Mouse (Mus musculus) liver, embryonic 13.5 days (tissue): ENCODE measurements around the gene Erc2. TPM values are rescaled to one million over a fixed set of nuclear protein-coding genes. Genes with fewer than 3 reads are reported as not detected.

ENCODE experiments used
- ATAC-seq: fragments of 200-750 bp; cut with Nextera tagmentation; 2 replicates; pipeline ENCODE4 v1.8.0; 2017; ENCODE audit warnings: low read depth, mild to moderate bottlenecking, moderate number of reproducible peaks, moderate library complexity
- DNase-seq: peaks from one replicate; pipeline ENCODE4 v3.0.0; 2022
- H3K27ac ChIP-seq: fragments of 300-500 bp; sonication (generic); 2 replicates; pipeline ENCODE4 v1.5.1; 2015; ENCODE audit warnings: moderate library complexity, mild to moderate bottlenecking, inconsistent platforms
- H3K27me3 ChIP-seq: fragments of 300-500 bp; sonication (generic); 2 replicates; pipeline ENCODE4 v1.6.1; 2015; ENCODE audit warnings: mild to moderate bottlenecking, inconsistent platforms
- H3K36me3 ChIP-seq: fragments of 300-500 bp; sonication (generic); 2 replicates; pipeline ENCODE4 v1.6.1; 2015; ENCODE audit warnings: mild to moderate bottlenecking, inconsistent platforms
- H3K4me1 ChIP-seq: fragments of 300-500 bp; sonication (generic); replicated peaks from 2 replicates; pipeline ENCODE4 v1.6.1; 2015; ENCODE audit warnings: inconsistent platforms
- H3K4me2 ChIP-seq: fragments of 300-500 bp; sonication (generic); 2 replicates; pipeline ENCODE4 v1.6.1; 2015; ENCODE audit warnings: inconsistent platforms, mild to moderate bottlenecking, moderate library complexity
- H3K4me3 ChIP-seq: fragments of 300-500 bp; sonication (generic); replicated peaks from 2 replicates; pipeline ENCODE4 v1.5.1; 2015; ENCODE audit warnings: mild to moderate bottlenecking, inconsistent platforms
- H3K9ac ChIP-seq: fragments of 300-500 bp; sonication (generic); 2 replicates; pipeline ENCODE4 v1.6.1; 2015; ENCODE audit warnings: mild to moderate bottlenecking, inconsistent platforms
- H3K9me3 ChIP-seq: fragments of 300-500 bp; sonication (generic); replicated peaks from 2 replicates; pipeline ENCODE4 v1.6.1; 2016; ENCODE audit warnings: inconsistent platforms
- WGBS: fragments of 180-500 bp; shearing (Covaris S2); methylation state at CpG from one replicate; pipeline ENCODE4 v1.1.7; 2015; ENCODE audit not compliant: insufficient replicate concordance; 5-methylcytosine and 5-hydroxymethylcytosine counted together
- polyA plus RNA-seq: library from polyadenylated mRNA; unstranded; fragments of >200 nt; fragmentation: Nextera tagmentation; extraction: Ambion mirVana; gene quantifications from 2 replicates; pipeline ENCODE4 v1.2.1, GENCODE M21; 2015

Gene Erc2
- polyA plus RNA-seq, 1 experiment from 2014 or later, result 0.82 TPM

DNA sequence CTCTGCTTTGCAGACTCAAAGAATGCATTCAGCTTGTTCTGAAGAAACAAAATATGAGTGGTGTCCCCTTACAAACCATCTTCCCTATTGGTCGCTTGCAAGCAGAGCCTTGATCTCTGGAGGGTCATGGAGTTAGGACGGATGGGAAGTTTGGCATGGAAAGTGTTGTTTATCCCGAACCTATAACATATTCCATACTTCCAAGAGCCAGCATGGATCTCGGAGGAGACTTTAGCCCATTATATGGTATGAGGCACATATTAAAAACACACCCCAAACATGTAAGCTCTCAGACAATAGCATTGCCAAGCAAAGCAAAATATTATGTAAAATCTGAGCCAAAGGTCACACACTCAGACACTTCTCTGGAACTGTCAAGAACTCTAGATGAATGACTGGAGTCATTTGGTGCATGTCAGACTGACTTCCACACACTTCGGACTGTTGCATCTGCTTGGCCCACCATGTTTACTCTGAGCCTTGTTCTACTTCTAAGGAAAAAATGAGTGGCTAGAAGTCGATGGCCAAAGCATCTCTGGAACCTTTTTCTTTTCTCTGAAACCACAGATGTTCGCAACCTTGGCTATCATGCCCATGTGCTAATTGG lies 809.6 kb downstream of the Erc2 start:
- 55% methylated on average over 7 of the region's 7 CpGs for WGBS
- DNase-seq (no peak), ATAC-seq (no peak)
- H3K36me3 ChIP-seq, result no peaks in the 10 kb centered on the region
- H3K27ac ChIP-seq, result no peak overlapping the region
- no peak overlapping the region for H3K4me3 ChIP-seq
- H3K27me3 ChIP-seq, result no peaks in the 10 kb centered on the region
- no peaks in the 10 kb centered on the region for H3K9me3 ChIP-seq
- H3K9ac ChIP-seq, result no peak overlapping the region
- H3K4me1 ChIP-seq, result no peaks in the 10 kb centered on the region
- H3K4me2 ChIP-seq, result no peak overlapping the region

DNA sequence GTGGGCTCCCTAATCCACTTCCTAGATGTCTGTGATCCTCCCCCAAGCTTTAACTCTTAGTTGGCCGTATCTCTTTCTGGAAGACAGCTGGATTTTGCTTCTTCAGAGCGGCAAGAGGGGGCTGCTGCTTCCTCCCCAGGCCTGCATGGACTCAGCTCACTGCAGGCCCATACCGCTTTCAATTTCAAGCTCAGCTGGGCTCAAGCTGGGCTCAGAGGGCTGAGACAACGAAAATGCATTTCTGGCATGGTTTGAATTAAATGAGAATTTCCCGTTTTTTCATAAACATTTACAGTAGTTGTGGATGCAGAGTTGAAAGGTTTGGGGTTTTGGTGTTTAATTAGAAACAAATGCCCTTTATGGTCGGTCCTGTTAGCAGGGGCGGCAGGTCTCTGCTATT lies 812.8 kb downstream of the Erc2 start:
- 61% methylated on average over 7 of the region's 7 CpGs for WGBS
- DNase-seq, result no peak
- no peaks in the 10 kb centered on the region for H3K27me3 ChIP-seq
- no peak for ATAC-seq
- H3K4me1 ChIP-seq, result no peaks in the 10 kb centered on the region
- no peak overlapping the region for H3K27ac ChIP-seq
- no peak overlapping the region for H3K4me3 ChIP-seq
- H3K4me2 ChIP-seq, result no peak overlapping the region
- H3K9ac ChIP-seq, result no peak overlapping the region
- no peaks in the 10 kb centered on the region for H3K9me3 ChIP-seq
- no peaks in the 10 kb centered on the region for H3K36me3 ChIP-seq

DNA sequence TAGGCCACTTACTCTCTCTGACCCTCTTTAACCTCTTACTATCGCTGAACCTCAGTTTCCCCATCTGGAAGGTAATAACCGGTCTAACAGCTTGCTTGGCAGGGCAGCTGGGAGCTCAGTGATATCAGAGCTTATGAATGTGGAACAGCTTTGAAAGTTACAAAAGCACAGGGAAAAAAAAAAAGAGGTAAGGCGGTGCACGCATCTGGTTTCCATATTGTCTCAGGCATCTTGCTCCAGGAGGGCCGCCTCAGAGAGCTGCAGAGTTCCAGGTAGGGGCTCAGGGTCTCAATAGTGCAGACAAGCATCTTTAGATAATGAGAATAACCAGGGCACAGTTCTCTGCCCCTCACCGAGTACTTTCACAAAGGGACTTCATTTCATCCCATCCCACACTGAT lies 816.9 kb downstream of the Erc2 start:
- no peak overlapping the region for H3K9ac ChIP-seq
- no peaks in the 10 kb centered on the region for H3K4me1 ChIP-seq
- ATAC-seq (no peak), DNase-seq (no peak)
- H3K4me3 ChIP-seq, result no peak overlapping the region
- no peaks in the 10 kb centered on the region for H3K36me3 ChIP-seq
- 71% methylated on average over 6 of the region's 6 CpGs for WGBS
- no peaks in the 10 kb centered on the region for H3K27me3 ChIP-seq
- no peaks in the 10 kb centered on the region for H3K9me3 ChIP-seq
- H3K4me2 ChIP-seq, result no peak overlapping the region
- no peak overlapping the region for H3K27ac ChIP-seq

DNA sequence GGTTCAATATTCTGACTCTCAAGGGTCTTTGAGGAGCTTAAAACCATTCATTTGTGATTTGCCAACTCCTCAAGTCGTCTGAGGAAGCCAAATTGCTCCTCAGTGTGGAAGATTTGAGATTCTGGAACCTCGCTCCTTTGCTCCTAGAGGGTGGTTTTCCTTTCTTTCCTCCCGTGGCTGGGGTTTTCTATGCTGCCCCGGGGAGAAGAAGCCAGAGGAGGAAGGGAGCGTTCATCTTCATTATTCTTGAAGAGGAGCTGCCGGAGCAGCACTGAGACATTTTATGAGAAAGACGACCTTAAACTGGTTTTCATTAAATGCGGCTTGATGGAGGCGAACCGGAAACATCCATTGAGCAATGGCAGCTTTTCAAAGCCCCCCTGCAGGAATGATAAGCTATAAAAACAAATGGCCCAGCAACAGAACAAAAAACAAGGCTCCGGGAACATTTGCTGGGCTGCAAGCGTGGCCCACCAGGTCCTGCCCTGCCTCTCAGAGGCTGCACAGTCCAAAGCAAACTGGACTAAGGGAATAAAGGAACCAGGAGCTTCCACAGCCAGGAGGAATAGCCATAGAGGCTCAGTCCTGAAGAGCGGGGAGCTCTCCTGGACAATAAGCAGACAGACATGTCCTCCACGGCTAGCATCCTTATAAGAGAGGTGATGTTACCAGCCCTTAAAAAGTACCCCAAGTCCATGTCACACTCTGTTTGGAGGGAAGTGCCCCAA lies 819.2 kb downstream of the Erc2 start:
- ATAC-seq (no peak), DNase-seq (no peak)
- H3K4me2 ChIP-seq, result no peak overlapping the region
- no peaks in the 10 kb centered on the region for H3K36me3 ChIP-seq
- no peaks in the 10 kb centered on the region for H3K9me3 ChIP-seq
- no peak overlapping the region for H3K4me3 ChIP-seq
- H3K9ac ChIP-seq, result no peak overlapping the region
- no peaks in the 10 kb centered on the region for H3K4me1 ChIP-seq
- 51% methylated on average over 14 of the region's 14 CpGs for WGBS
- H3K27ac ChIP-seq, result no peak overlapping the region
- no peaks in the 10 kb centered on the region for H3K27me3 ChIP-seq

DNA sequence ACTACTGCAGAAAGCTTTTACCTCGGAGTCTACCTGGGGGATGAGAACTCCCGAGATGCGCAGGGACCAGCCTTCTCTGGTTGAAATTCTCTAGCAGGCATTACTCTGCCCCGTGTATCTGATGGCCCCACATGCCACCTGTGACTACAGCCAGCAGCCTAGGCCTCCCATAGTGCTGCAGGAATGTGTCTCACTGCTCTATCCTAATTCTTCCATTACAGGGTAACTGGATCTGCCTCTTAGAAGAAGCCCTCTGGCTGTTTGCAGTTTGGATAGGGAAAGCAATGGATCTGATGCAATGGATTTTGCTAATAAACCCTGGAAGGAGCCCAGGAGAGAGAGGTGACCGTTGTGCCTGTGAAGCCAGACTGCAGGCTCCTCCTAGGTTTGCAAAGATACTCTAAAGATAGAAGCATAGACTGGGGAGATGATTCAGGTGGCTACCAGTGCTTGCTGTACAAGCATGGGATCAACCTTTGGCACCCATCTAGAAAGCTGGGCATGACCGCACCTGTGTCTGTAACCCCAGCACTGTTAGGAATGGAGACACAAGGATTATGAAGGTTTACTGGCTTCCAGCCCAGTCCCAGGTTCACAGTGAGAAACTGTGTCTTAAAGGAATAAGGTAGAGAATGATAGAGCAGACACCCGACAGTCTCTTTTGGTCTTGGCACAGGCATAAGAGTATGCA lies 821.2 kb downstream of the Erc2 start:
- H3K4me1 ChIP-seq, result no peaks in the 10 kb centered on the region
- WGBS, result 57% methylated on average over 7 of the region's 7 CpGs
- no peaks in the 10 kb centered on the region for H3K9me3 ChIP-seq
- no peak overlapping the region for H3K4me2 ChIP-seq
- H3K27me3 ChIP-seq, result no peaks in the 10 kb centered on the region
- DNase-seq (no peak), ATAC-seq (no peak)
- H3K4me3 ChIP-seq, result no peak overlapping the region
- no peak overlapping the region for H3K9ac ChIP-seq
- no peaks in the 10 kb centered on the region for H3K36me3 ChIP-seq
- no peak overlapping the region for H3K27ac ChIP-seq

DNA sequence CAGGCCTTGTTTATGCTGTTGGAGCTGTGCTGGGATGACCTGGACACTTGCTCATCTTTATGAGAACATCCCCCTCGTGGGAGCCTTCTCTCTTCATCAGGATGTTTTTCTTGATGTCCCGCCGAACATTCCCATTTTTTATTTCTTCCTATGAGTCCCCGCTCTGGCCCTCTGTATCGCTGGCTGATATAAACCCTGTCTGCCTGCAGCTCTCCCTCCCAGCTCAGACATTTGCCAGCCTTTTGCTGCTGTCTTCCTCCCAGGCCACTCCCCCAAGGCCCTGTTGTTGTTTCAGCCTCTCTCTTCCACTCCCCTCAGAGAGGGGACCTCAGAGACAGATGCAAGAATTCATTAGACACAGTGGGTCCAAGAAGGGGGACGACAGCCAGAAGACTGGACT lies 823.5 kb downstream of the Erc2 start:
- Histone ChIP-seq H3K4me2 (no peak overlapping the region), H3K4me3 (no peak overlapping the region), H3K27me3 (no peaks in the 10 kb centered on the region), H3K36me3 (no peaks in the 10 kb centered on the region), H3K9ac (no peak overlapping the region), H3K9me3 (no peaks in the 10 kb centered on the region), H3K27ac (no peak overlapping the region), H3K4me1 (no peaks in the 10 kb centered on the region)
- 56% methylated on average over 6 of the region's 6 CpGs for WGBS
- no peak for ATAC-seq
- DNase-seq, result no peak

DNA sequence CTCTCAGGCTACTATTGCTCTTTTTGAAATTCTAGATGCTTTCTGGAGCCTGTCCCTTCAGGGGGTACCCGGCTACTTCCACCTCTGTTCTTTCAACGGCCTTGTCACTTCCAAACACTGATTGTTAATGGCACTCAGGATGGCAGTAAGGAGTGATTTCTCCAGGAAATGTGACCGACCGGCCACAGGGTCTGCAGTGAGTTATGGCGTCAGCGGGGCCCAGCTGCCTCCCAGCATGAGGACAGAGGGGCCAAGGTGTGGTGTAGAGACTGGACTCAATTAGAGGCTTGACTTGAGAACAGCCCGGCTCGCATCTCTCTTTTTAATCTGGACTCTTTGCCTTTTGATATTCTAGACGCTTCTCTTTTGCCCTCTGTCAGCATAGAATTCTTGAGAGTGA lies 829.5 kb downstream of the Erc2 start:
- H3K36me3 ChIP-seq, result no peaks in the 10 kb centered on the region
- no peak overlapping the region for H3K4me3 ChIP-seq
- no peak overlapping the region for H3K9ac ChIP-seq
- no peaks in the 10 kb centered on the region for H3K27me3 ChIP-seq
- whole genome bisulfite sequencing, result 50% methylated on average over 9 of the region's 9 CpGs
- ATAC-seq (no peak), DNase-seq (no peak)
- H3K4me2 ChIP-seq, result no peak overlapping the region
- H3K27ac ChIP-seq, result no peak overlapping the region
- no peaks in the 10 kb centered on the region for H3K9me3 ChIP-seq
- H3K4me1 ChIP-seq, result no peaks in the 10 kb centered on the region

DNA sequence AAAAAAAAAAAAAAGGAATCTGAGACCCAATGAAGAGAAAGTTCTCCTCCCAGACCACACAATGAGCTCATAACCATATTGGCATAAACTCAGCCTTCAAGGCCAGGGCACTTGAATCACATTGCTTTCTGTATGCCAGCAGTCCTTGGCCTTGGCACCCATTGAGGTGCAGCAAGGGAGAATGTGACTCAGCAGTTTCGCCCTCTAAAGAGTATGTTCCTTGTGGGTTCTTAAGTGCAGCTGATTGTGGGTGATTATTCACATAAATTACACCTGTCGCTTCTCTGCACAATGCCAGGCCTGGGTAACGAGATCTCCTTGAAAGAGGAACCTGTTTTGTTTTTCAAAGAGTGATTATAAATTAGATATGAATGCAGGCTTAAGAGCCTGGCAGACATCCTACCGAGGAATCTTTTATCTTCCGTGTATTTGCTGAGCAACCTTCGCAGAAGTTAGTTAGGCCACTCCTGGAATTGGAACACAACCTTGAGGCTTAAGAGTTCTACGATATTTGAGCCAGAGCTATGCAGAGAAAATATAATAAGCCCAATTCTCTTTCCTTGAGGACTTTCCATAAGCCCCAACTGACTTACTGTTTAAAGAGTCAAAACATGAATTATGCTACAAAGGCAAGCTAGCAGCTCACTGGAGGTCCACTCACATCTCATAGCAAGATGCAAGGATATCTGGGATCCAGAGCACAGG lies 834.3 kb downstream of the Erc2 start:
- no peak for DNase-seq

DNA sequence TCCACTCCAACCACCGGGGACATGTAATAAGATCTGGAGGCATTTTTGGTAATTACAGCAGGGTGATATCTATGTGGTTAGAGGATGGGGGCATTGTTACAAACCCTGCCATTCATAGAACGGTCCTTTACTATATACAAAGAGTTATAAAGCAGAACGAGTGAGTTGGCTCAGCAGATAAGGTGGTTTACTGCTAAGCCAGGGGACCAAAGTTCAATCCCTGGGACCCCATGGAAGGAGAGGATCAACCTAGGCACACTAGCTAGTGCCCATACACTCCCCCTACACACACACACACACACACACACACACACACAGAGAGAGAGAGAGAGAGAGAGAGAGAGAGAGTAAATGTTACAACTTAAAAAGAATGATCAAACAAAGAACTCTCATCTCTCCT lies 835.2 kb downstream of the Erc2 start:
- no peaks in the 10 kb centered on the region for H3K36me3 ChIP-seq
- H3K9ac ChIP-seq, result no peak overlapping the region
- 40% methylated on average over 3 of the region's 3 CpGs for WGBS
- no peaks in the 10 kb centered on the region for H3K4me1 ChIP-seq
- DNase-seq (no peak), ATAC-seq (no peak)
- no peak overlapping the region for H3K27ac ChIP-seq
- H3K9me3 ChIP-seq, result no peaks in the 10 kb centered on the region
- H3K4me3 ChIP-seq, result no peak overlapping the region
- no peak overlapping the region for H3K4me2 ChIP-seq
- H3K27me3 ChIP-seq, result no peaks in the 10 kb centered on the region

More for the DNA sequence above, 834.3 kb downstream of the Erc2 start:
- no peaks in the 10 kb centered on the region for H3K36me3 ChIP-seq
- no peak overlapping the region for H3K4me3 ChIP-seq
- H3K27ac ChIP-seq, result no peak overlapping the region
- 47% methylated on average over 7 of the region's 7 CpGs for WGBS
- H3K9me3 ChIP-seq, result no peaks in the 10 kb centered on the region
- no peaks in the 10 kb centered on the region for H3K4me1 ChIP-seq
- H3K4me2 ChIP-seq, result no peak overlapping the region
- no peak for ATAC-seq
- H3K9ac ChIP-seq, result no peak overlapping the region
- H3K27me3 ChIP-seq, result no peaks in the 10 kb centered on the region

DNA sequence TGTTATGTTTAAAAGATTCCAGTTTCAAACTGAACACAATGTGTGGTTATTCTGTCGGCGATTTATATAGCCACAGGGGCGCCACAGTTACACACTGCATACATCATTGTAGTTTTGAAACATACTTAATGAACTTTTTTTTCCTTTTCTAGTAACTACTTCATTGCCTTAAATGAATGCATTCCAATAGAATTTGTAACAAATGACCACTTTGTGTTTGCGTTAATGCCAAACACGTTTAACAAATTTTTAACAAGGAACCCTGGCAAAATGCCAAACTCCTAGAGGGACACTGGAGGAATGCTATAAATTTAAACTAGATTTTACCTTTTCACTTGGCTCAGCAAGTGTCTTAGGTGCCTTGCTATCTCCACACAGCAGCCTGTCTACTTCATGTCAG lies 845.7 kb downstream of the Erc2 start:
- WGBS, result 76% methylated on average over 5 of the region's 5 CpGs
- H3K4me1 ChIP-seq, result no peaks in the 10 kb centered on the region

DNA sequence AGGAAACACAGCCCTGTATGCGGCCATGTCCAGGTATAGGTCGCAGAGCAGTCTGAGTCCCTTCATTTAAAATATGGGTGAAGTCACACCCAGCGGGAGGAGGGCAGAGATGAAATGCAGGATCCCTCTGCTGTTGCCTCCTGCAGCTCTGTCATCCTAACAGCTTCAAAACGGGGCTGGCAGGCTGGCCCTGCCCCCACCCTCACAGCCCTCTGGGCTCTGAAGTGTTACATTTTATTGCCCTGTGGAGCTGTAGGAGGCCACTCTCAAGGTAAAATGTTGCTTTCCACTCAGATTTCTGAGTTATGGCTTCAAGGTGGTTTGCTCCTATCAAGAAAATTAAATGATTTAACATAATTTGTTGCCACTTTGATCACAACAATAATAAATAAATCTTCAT lies 847.5 kb downstream of the Erc2 start:
- 42% methylated on average over 4 of the region's 4 CpGs for WGBS
- Histone ChIP-seq H3K9ac (no peak overlapping the region), H3K9me3 (no peaks in the 10 kb centered on the region), H3K27ac (no peak overlapping the region), H3K36me3 (no peaks in the 10 kb centered on the region), H3K4me3 (no peak overlapping the region), H3K4me2 (no peak overlapping the region), H3K27me3 (no peaks in the 10 kb centered on the region), H3K4me1 (no peaks in the 10 kb centered on the region)
- DNase-seq (no peak), ATAC-seq (no peak)

More for the DNA sequence above, 845.7 kb downstream of the Erc2 start:
- Histone ChIP-seq H3K36me3 (no peaks in the 10 kb centered on the region), H3K27ac (no peak overlapping the region), H3K9ac (no peak overlapping the region), H3K27me3 (no peaks in the 10 kb centered on the region), H3K4me2 (no peak overlapping the region), H3K9me3 (no peaks in the 10 kb centered on the region), H3K4me3 (no peak overlapping the region)
- no peak for DNase-seq
- ATAC-seq, result no peak
